Mouse (Mus musculus): Measurements from ENCODE around the gene Morn1.

- TF ChIP-seq MAZ (IDR thresholded peaks at IDR 0.05; ENCODE audit: low read depth, low read length) (peak; percentile 78), USF2 (conservative IDR thresholded peaks at IDR 0.05; ENCODE audit: low read depth, low read length) (no peak), NELFE (IDR thresholded peaks at IDR 0.05; ENCODE audit: low read depth, low read length) (peak; percentile 47; the same call in 1 of the 2 replicates), POLR2A (IDR thresholded peaks at IDR 0.05; ENCODE audit: low read depth, low read length) (peak; percentile 59)
These were observed 76.3 kb downstream of the Morn1 start for GRCm38 (mm10) chr4:155162433-155163319.

All from CH12.LX (cell line).